Mouse (Mus musculus) layer of hippocampus, adult 2 months (tissue): ENCODE results near the gene Naif1. TPM values are rescaled to one million over a fixed set of nuclear protein-coding genes. Genes with fewer than 3 reads are reported as not detected.

ENCODE experiments used
- DNase-seq, 2 experiments: peaks; one replicate each; pipeline ENCODE4 v3.0.0; 2022; ENCODE audit warnings: low spot score in 2 of 2
- H3K27ac ChIP-seq: fragments of 200-600 bp; 2 replicates; pipeline ENCODE4 v1.8.1; 2022
- H3K4me3 ChIP-seq: fragments of 200-600 bp; 2 replicates; pipeline ENCODE4 v1.8.1; 2022; ENCODE audit warnings: mild to moderate bottlenecking
- CTCF ChIP-seq: fragments of 200-600 bp; conservative IDR thresholded peaks from 2 replicates; pipeline ENCODE4 v1.8.1; 2022; ENCODE audit warnings: antibody characterized with exemption, mild to moderate bottlenecking, moderate library complexity
- total RNA-seq, 2 experiments: library from RNA; stranded (reverse); gene quantifications; 2 replicates each; pipeline ENCODE4 v1.2.3; 2021

The Naif1 gene
- total RNA-seq, 2 experiments from 2014 or later: 4.3 to 4.5 TPM

DNA sequence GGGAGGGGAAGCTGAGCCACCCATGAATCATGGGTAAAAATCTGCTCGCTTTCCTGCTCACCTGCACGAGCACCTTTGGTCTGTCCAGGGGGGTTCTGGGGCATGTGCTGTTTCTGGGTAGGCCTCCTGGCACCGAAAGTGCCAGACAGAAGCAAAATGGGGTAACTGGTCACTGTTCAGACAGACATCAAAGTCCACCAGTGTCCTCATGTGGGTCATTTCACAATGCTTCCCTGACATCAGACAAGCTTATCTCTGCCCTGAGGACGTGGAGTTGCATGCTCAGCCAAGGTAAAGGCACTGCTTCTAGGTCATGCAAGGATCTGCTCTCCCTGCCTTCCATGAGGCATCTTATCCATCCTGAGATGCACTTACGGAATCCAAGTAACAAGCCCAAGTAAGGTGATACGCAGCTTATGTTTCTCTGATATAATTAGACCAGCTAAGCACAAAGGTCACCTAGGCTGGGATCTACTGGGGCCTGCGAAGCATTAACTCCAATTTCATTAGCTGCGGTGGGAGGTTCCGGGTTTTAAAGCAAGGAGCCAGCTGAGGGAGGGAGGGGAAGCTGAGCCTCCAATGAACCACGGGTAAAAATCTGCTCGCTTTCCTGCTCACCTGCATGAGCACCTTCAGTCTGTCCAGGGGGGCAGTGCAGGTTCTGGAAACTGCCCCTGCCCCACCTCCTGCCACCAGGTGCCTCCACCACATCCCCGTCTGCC is 31.7 kb upstream of the Naif1 start:
- Histone ChIP-seq H3K27ac (peak overlapping the region; percentile 29; the same call in 1 of the 2 replicates), H3K4me3 (no peak overlapping the region)
- TF ChIP-seq CTCF: no peak
- no peak for DNase-seq

DNA sequence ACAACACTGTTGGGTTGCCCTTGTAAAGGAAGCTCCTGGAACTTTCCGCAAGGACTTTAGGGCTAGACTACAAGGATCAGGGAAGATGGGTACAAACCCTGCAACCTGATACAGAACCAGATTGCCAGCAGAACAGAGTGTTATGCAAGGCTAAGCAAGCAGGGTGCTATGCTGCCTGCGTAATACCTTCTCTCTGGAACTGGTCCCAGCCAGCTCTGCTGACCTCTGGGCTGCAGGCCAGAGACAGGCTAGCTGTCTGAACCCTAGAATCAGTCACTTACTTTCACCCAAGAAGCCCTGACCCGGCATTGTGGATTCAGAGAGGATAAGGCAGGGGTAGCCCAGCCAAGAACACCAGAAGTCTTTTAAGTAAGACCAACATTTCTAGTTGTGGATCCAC is 30.9 kb upstream of the Naif1 start:
- no peak for TF ChIP-seq CTCF
- no peak for DNase-seq
- Histone ChIP-seq H3K4me3 (no peak overlapping the region), H3K27ac (peak overlapping the region; percentile 29; the same call in 1 of the 2 replicates)

DNA sequence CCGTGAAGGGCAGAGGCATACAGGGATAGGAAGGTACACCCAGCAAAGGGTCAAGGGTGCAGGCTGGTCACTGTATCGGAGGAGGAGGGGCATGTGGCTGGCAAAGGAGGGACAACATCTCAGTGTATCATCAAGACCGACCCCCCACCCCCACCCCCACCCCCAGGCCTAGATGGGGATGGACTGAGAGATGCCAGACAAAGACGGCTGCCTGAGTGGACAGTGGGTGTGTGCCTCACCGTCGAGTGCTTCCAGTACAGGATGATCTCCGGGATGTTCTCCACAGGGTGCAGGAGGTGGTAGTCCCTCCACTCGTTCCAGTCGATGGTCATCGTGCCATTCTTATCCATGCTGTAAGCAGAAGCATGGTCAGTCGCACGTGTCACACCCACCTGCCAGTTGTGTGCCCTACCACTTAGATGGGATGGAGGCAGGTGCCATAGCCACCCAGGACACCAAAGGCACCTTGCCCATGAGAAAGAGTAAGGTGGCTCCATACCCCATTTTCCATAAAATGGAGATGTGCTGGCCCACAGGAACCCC is 30.1 kb upstream of the Naif1 start:
- Histone ChIP-seq H3K4me3 (no peak overlapping the region), H3K27ac (no peak overlapping the region; the same call in 1 of the 2 replicates)
- no peak for DNase-seq
- no peak for TF ChIP-seq CTCF

DNA sequence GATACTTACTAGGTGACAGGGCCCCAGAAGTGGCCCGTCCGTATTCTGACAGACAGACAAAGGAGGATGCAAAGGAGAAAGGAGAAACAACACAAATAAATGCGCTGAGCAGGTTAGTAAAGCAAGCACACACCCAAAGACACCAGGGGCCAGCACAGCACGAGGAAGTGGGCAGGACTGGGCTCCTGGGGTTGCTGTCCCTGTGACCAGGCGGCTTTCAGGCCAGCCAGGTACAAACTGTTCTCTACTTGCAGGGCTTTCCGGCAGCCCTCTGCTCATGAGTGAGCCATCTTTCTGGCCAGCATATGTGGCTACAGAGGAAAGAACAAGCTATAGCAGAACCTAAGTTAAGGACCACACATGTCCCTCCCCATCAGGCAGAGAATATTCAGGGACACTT is 29.6 kb upstream of the Naif1 start:
- H3K4me3 ChIP-seq: no peak overlapping the region
- H3K27ac ChIP-seq: no peak overlapping the region
- no peak for DNase-seq
- TF ChIP-seq CTCF: no peak

DNA sequence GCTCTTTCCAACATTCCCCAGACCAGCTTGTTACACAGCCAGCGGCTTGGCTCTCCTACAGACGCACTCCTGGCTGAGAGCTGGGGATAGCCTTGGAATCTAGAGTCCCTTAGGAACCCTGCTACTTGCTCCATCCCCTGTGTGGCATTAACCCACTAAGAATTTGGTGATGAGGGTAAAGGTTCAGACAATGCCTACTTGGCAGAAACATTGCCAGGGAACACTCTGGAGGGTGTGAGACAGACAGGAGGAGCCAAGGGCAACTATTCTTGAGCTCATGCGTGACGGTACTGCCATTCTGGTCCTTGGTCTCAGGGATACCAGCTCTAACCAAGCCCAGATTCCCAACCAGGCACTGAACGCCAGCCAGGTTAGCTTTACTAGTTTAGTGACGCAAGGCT is 28.4 kb upstream of the Naif1 start:
- no peak for DNase-seq
- Histone ChIP-seq H3K27ac (no peak overlapping the region), H3K4me3 (no peak overlapping the region)
- TF ChIP-seq CTCF: no peak

DNA sequence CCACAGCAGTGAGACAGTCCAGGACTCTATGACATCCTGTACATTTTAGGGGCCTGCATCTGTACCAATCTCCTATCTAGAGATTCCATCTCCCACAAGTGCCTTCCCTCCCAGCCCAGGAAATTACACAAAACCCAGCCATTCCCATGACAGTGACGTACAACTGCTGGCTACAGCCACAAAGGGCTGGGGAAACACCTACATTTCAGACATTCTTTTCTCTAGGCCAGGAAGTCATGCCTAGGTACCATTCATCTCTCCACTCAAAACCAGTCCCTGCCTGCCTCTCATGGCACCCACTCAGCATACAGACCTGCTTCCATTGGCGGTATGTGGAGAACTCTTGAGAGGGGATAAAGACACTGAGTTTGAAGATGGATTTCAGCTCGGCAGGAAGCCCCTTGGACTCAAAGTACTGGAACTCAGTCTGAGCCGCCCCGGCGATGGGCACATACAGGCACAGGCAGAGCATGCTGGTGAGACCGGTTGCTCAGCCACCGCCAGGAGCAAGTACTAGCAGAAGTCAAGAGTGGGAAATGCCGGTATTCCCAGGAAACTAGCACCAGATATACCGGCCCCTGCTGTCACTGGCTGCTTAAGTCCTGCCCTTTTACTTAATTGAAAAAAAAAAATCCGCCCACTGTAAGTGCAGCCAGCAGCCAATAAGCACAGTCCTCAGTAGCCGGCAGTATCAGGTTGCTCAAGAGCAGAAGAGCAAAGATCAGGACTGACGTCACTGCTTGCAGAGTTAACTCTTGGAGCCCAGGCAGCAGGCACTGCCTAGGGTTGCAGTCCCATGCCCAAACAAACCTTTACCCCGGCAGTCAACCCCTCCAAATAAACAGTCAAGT is 26.6 kb upstream of the Naif1 start:
- DNase-seq: no peak
- peak overlapping the region; percentile 53 for H3K4me3 ChIP-seq
- peak overlapping the region; percentile 79 for H3K27ac ChIP-seq
- TF ChIP-seq CTCF: peak; percentile 24; the same call in 1 of the 2 replicates

DNA sequence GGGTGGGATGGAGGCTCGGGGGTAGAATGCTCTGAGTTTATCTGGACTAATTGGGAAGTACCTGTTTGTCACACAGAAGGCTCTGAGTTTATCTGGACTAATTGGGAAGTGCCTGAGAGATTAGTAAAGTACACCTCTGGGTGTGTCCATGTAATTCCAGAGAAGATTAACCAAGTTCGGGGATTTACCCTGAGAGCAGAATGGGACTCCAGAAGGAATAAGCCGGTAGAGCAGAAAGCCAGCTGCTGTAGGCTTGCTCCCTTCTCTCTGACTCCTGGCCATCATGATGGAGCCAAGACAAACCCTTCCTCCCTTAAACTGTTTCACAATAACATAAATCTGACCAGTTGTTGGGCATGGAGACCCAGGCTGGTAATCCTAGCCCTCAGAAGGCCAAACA is 25.5 kb upstream of the Naif1 start:
- TF ChIP-seq CTCF: no peak
- peak overlapping the region; percentile 79 for H3K27ac ChIP-seq
- no peak overlapping the region for H3K4me3 ChIP-seq
- DNase-seq: no peak

DNA sequence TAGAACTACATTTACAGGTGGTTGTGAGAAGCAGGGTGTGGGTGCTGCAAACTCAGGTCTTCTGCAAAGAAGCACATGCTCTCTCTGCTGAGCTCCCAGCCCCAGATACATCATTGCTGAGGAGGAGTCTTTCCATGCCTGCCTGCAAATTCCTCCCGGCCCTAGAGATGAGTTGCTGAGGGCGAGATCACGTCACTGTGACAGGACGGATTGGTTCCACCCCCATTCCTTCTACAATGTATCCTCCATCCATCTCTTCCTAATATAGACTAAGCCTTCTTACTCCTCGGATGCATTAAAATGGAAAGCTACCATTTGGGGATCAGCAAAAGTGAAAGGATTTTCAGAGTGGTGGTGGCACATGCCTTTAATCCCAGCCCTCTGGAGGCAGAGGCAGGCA is 24.7 kb upstream of the Naif1 start:
- TF ChIP-seq CTCF: no peak
- no peak for DNase-seq
- no peak overlapping the region for H3K4me3 ChIP-seq
- peak overlapping the region; percentile 15; the same call in 1 of the 2 replicates for H3K27ac ChIP-seq

DNA sequence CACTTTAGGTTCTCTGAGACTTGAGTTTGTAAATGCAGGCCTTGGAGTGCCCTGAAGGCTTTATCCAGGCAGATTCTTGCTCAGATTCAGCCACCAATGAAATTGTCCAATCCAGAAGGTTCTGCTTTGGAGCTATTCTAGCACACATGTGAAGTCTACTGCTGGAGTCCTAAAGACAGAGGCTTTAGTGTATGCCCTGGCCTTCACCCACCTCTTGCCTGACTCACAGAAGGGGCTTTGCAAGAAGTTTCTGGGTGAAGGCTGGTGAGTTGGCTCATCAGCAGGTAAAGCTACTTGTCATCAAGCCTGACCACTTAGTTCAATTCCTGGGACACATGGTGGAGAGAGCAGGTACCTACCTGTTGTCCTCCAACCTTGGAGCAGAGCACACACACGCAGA is 24.1 kb upstream of the Naif1 start:
- no peak for DNase-seq
- Histone ChIP-seq H3K4me3 (no peak overlapping the region), H3K27ac (no peak overlapping the region; the same call in 1 of the 2 replicates)
- TF ChIP-seq CTCF: no peak

DNA sequence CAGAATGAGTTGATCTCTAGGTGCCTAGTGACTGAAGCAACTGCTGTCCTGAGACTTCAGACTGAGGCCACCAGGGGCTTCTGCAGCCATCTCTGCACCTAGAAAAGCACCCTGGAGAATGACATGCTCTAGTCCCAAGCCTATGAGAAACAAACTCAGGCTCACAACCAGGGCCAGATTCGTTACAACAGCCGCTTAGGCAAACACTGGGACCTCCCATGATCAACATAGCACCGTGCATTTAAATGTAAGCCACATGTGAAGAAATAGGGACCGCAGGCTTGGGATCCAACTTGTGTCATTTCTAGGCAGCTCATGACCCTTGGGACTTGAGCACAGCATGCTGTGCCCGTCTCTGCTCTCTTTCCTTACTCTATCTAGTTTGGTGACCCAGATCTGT is 22.5 kb upstream of the Naif1 start:
- peak overlapping the region; percentile 92 for H3K27ac ChIP-seq
- no peak for DNase-seq
- 0 out of 2 replicates have a peak, but pooled peaks have one; percentile 15 for TF ChIP-seq CTCF
- H3K4me3 ChIP-seq: peak overlapping the region; percentile 56

DNA sequence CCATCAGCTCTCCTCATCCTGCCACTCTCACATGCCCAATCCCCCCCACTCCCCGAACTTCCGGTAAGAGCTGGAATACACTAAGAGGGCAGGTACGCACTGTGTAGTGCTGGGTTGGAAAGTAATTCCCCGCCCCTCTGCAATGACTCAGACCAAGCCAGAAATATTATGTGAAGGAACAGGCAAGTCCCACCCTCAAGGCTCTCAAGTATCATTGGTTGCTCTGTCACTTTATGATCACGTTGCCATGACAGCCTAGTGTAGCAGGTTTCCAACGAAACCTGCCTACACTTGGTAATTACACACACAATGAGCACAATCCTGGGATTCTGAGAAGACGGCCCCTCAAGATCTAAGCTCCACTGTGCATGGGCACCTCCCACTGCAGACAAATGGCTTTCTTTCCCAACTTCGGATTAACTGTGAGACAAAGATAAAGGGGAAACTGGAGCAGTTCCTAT is 22.0 kb upstream of the Naif1 start:
- peak overlapping the region; percentile 92 for H3K27ac ChIP-seq
- peak overlapping the region; percentile 56 for H3K4me3 ChIP-seq
- peak; percentile 40 to 85 for DNase-seq
- TF ChIP-seq CTCF: no peak

DNA sequence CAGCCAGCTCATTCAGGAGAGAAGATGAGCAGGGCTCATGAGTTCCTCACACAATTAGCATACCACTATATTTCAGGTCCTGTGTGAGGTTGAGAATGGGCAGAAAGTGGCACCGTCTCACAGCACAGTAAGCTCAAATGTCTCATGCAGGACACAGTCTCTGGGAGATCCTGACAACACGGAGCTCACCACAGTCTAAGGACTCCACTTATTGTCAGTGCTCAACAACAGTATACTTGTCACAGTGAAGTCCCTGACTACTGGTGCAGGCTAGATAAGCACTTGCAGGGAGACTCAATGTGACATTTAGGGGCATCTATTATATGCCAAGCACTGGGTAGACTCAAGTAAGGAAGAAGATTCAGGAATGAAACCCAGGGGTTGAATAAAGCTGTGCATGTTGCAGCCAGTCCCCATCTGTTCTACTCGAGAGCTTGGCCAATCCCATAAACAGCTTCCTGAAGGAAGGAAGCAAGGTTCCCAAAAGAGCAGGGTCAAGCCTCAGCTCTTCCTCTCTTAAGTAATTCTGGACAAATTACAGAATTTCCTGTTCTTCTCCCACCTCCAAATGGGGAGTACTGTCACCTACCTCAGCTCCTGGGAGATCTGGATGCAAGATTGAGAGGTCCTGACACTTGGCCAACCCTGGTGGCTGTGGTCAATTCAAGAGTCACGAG is 20.9 kb upstream of the Naif1 start:
- peak overlapping the region; percentile 56 for H3K4me3 ChIP-seq
- H3K27ac ChIP-seq: peak overlapping the region; percentile 92
- no peak for TF ChIP-seq CTCF
- no peak for DNase-seq
